Mouse (Mus musculus) limb, embryonic 11.5 days (tissue): Measurements from ENCODE around the gene Tmem132d. TPM values are rescaled to one million over a fixed set of nuclear protein-coding genes. Genes with fewer than 3 reads are reported as not detected.
A peak's percentile ranks its signal among the peaks of the same experiment; 100 is the strongest.
"Not testable (repeated sequence)": the region's sequence is repeated elsewhere in the genome, so short reads cannot be mapped to it uniquely, and the experiment has no call there.

ENCODE experiments used
- ATAC-seq: fragments of 200-750 bp; cut with Nextera tagmentation; 2 replicates; pipeline ENCODE4 v1.8.0; 2017; ENCODE audit warnings: low read depth; ENCODE audit not compliant: insufficient number of reproducible peaks, low FRiP score, low TSS enrichment
- DNase-seq: peaks from one replicate; pipeline ENCODE4 v3.0.0-alpha.2; 2015; ENCODE audit warnings: low spot score
- H3K27ac ChIP-seq: fragments of 300-500 bp; sonication (generic); replicated peaks from 2 replicates; pipeline ENCODE4 v1.5.1; 2014; ENCODE audit warnings: low read depth, mild to moderate bottlenecking, low read length
- H3K27me3 ChIP-seq: fragments of 300-500 bp; sonication (generic); 2 replicates; pipeline ENCODE4 v1.6.1; 2014; ENCODE audit warnings: mild to moderate bottlenecking, low read length, mixed read lengths; ENCODE audit not compliant: control insufficient read depth, insufficient read depth
- H3K36me3 ChIP-seq: fragments of 300-500 bp; sonication (generic); 2 replicates; pipeline ENCODE4 v1.6.1; 2014; ENCODE audit warnings: mild to moderate bottlenecking, low read length, moderate library complexity, mixed read lengths; ENCODE audit not compliant: control insufficient read depth, insufficient read depth
- H3K4me1 ChIP-seq: fragments of 300-500 bp; sonication (generic); 2 replicates; pipeline ENCODE4 v1.6.1; 2014; ENCODE audit warnings: low read length, mixed read lengths; ENCODE audit not compliant: control insufficient read depth, insufficient read depth
- H3K4me2 ChIP-seq: fragments of 300-500 bp; sonication (generic); 2 replicates; pipeline ENCODE4 v1.6.1; 2014; ENCODE audit warnings: low read depth, mild to moderate bottlenecking, moderate library complexity; ENCODE audit not compliant: severe bottlenecking
- H3K4me3 ChIP-seq: fragments of 300-500 bp; sonication (generic); 2 replicates; pipeline ENCODE4 v1.5.1; 2014; ENCODE audit warnings: low read depth, low read length
- H3K9ac ChIP-seq: fragments of 300-500 bp; sonication (generic); 2 replicates; pipeline ENCODE4 v1.6.1; 2014; ENCODE audit warnings: mild to moderate bottlenecking, low read length
- H3K9me3 ChIP-seq: fragments of 300-500 bp; sonication (generic); 2 replicates; pipeline ENCODE4 v1.6.1; 2016; ENCODE audit warnings: low read length; ENCODE audit not compliant: control insufficient read depth
- WGBS: fragments of 180-500 bp; shearing (Covaris S2); extraction: QIAGEN DNeasy Blood & Tissue Kit; methylation state at CpG from one replicate; pipeline ENCODE4 v1.1.7; 2014; 5-methylcytosine and 5-hydroxymethylcytosine counted together
- polyA plus RNA-seq: library from polyadenylated mRNA; unstranded; fragments of >200 nt; fragmentation: Nextera tagmentation; extraction: Ambion mirVana; gene quantifications from 2 replicates; pipeline ENCODE4 v1.2.1, GENCODE M21; 2014

Tmem132d gene
- polyA plus RNA-seq, 1 experiment from 2014 or later: 0.60 TPM

DNA sequence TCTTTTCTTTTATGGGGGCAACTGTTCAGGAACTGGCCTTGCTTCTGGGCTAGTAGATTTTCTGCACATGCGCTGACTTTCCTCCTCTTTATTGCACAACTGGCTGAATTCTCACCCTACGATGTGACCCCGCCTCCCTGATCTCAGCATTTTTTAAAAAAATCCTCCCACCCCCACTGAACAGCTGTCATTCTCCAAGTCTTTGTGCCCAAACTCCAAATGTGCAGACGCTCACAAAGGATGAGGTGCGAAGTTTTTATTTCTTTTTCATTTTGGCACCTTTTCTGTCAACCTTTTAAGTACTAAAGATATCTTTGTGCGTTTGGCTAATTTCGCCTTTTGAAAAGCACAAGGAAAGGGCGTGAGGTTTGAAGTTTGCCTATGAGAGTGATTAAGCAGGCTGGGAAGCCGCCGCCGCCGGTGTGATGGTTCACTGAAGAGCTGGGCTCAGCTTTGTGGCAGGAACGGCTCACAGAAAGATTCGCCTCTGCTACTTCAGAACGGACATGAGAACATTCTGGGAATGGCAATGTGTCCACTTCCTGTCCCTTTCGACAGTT lies 478.6 kb downstream of the Tmem132d start:
- Histone ChIP-seq H3K9me3 (no peaks in the 10 kb centered on the region), H3K36me3 (no peaks in the 10 kb centered on the region), H3K4me2 (no peak overlapping the region), H3K9ac (no peak overlapping the region), H3K4me1 (0 out of 2 replicates have a peak, but pooled peaks cover 2% of the 10 kb centered on the region), H3K27me3 (no peaks in the 10 kb centered on the region), H3K27ac (no peak overlapping the region), H3K4me3 (no peak overlapping the region)
- 81% methylated on average over 16 of the region's 16 CpGs for WGBS
- ATAC-seq: no peak
- no peak for DNase-seq

DNA sequence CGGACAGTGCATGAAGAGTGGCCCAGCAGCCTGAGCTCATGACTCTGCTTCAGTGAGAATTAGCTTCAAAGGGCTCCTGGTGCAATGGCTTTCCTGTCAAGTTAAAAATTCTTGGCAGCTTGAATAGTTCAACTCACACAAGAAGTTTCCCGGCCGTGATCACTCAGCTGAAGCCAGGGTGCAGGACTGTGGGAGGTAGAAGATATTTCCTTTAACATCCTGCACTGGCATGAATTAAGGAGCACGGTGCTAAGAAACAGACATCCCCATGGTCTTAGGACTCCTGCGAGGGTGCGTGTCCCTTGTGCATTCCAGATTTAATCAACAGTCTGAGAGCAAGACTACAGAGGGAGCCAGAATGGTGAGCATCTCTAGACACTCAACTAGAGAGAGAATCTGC lies 480.1 kb downstream of the Tmem132d start:
- no peak overlapping the region for H3K27ac ChIP-seq
- H3K27me3 ChIP-seq: no peaks in the 10 kb centered on the region
- no peak overlapping the region for H3K4me2 ChIP-seq
- H3K4me3 ChIP-seq: no peak overlapping the region
- no peaks in the 10 kb centered on the region for H3K9me3 ChIP-seq
- H3K4me1 ChIP-seq: 0 out of 2 replicates have a peak, but pooled peaks cover 2% of the 10 kb centered on the region
- H3K9ac ChIP-seq: no peak overlapping the region
- 80% methylated on average over 6 of the region's 6 CpGs for WGBS
- ATAC-seq: no peak
- no peak for DNase-seq
- H3K36me3 ChIP-seq: no peaks in the 10 kb centered on the region

GRCm38 (mm10) chr5:127950574-127950973 lies 482.3 kb downstream of the Tmem132d start:
- 56% methylated on average over 4 of the region's 4 CpGs for WGBS
- DNase-seq: no peak
- Histone ChIP-seq H3K9ac (no peak overlapping the region), H3K4me1 (0 out of 2 replicates have a peak, but pooled peaks cover 2% of the 10 kb centered on the region), H3K9me3 (no peaks in the 10 kb centered on the region), H3K36me3 (no peaks in the 10 kb centered on the region), H3K27me3 (no peaks in the 10 kb centered on the region), H3K4me3 (no peak overlapping the region), H3K4me2 (no peak overlapping the region), H3K27ac (no peak overlapping the region)
- no peak for ATAC-seq

DNA sequence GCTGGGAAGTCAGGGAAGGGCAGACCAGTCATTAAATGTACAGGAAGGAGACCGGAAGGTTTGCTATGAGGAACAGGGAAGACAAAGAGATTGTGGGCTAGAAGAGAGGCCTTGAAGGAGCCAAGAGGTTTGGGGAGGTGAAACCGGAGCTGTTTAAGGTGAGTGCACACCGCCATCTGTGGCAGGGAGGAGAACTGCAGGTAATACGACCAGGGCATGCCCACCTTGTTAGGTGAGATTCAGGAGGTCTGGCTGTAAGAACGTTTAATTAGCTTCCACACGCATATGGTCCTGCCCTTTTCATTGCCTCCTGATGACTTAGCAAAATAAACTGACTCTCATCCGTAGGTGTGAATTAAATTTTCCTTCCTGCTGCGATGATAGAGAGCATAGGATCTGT lies 485.6 kb downstream of the Tmem132d start:
- Histone ChIP-seq H3K4me2 (no peak overlapping the region), H3K27me3 (no peaks in the 10 kb centered on the region), H3K9me3 (no peaks in the 10 kb centered on the region), H3K9ac (no peak overlapping the region), H3K27ac (no peak overlapping the region), H3K36me3 (no peaks in the 10 kb centered on the region), H3K4me3 (no peak overlapping the region), H3K4me1 (0 out of 2 replicates have a peak, but pooled peaks cover 2% of the 10 kb centered on the region)
- WGBS: 27% methylated on average over 8 of the region's 8 CpGs
- peak; percentile 63 for DNase-seq
- no peak for ATAC-seq

- 85% methylated on average over 3 of the region's 3 CpGs for WGBS
- not testable (repeated sequence) for H3K9ac ChIP-seq, ATAC-seq, H3K27ac ChIP-seq, H3K9me3 ChIP-seq, H3K4me3 ChIP-seq, H3K27me3 ChIP-seq, H3K36me3 ChIP-seq, H3K4me2 ChIP-seq, H3K4me1 ChIP-seq, DNase-seq
Measured at GRCm38 (mm10) chr5:127942171-127942570, 490.7 kb downstream of the Tmem132d start.

GRCm38 (mm10) chr5:127937914-127938313 lies 495.0 kb downstream of the Tmem132d start:
- Histone ChIP-seq H3K4me3 (no peak overlapping the region), H3K27me3 (no peaks in the 10 kb centered on the region), H3K27ac (no peak overlapping the region), H3K36me3 (no peaks in the 10 kb centered on the region), H3K9ac (no peak overlapping the region), H3K9me3 (no peaks in the 10 kb centered on the region), H3K4me2 (no peak overlapping the region), H3K4me1 (no peaks in the 10 kb centered on the region)
- ATAC-seq (no peak), DNase-seq (no peak)
- 86% methylated on average over 3 of the region's 3 CpGs for WGBS

DNA sequence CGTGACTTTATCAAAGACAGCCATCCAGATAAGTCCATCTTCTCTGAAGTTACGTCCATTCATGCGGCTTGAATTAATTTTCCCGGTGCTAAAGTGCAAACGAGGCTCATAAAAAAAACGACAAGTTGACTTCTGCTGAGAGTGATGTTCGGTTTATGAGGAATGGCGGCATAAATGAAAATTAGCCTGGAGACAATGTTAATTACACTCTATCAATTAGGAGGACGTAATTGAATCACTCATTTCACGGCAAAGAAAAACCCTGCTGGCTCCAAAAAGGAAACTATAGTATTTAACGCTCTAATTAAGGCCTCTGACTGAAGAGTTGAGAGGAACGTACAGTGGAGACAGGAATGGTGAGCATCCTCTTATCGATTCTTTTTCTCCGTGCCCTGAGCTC lies 503.2 kb downstream of the Tmem132d start:
- H3K4me1 ChIP-seq: no peaks in the 10 kb centered on the region
- no peak overlapping the region for H3K4me2 ChIP-seq
- no peaks in the 10 kb centered on the region for H3K9me3 ChIP-seq
- ATAC-seq (no peak), DNase-seq (no peak)
- H3K36me3 ChIP-seq: no peaks in the 10 kb centered on the region
- H3K27ac ChIP-seq: no peak overlapping the region
- no peaks in the 10 kb centered on the region for H3K27me3 ChIP-seq
- no peak overlapping the region for H3K4me3 ChIP-seq
- 59% methylated on average over 14 of the region's 14 CpGs for WGBS
- H3K9ac ChIP-seq: no peak overlapping the region

- DNase-seq (no peak), ATAC-seq (no peak)
- H3K9me3 ChIP-seq: no peaks in the 10 kb centered on the region
- H3K27ac ChIP-seq: no peak overlapping the region
- H3K4me2 ChIP-seq: no peak overlapping the region
- no peak overlapping the region for H3K4me3 ChIP-seq
- WGBS: 86% methylated on average over 2 of the region's 2 CpGs
- H3K27me3 ChIP-seq: no peaks in the 10 kb centered on the region
- H3K4me1 ChIP-seq: no peaks in the 10 kb centered on the region
- H3K9ac ChIP-seq: no peak overlapping the region
- no peaks in the 10 kb centered on the region for H3K36me3 ChIP-seq
Measured at GRCm38 (mm10) chr5:127926686-127927085, 506.2 kb downstream of the Tmem132d start.

GRCm38 (mm10) chr5:127924106-127924505 lies 508.8 kb downstream of the Tmem132d start:
- H3K4me3 ChIP-seq: no peak overlapping the region
- no peak for ATAC-seq
- H3K4me1 ChIP-seq: no peaks in the 10 kb centered on the region
- no peak for DNase-seq
- H3K9ac ChIP-seq: no peak overlapping the region
- H3K9me3 ChIP-seq: no peaks in the 10 kb centered on the region
- no peaks in the 10 kb centered on the region for H3K27me3 ChIP-seq
- no peak overlapping the region for H3K4me2 ChIP-seq
- WGBS: 73% methylated on average over 3 of the region's 3 CpGs
- no peaks in the 10 kb centered on the region for H3K36me3 ChIP-seq
- no peak overlapping the region for H3K27ac ChIP-seq
